Mouse (Mus musculus) left cerebral cortex, postnatal 4 days (tissue): ENCODE data around the gene Edem2. TPM values are rescaled to one million over a fixed set of nuclear protein-coding genes. Genes with fewer than 3 reads are reported as not detected.
"Not testable (repeated sequence)": the region's sequence is repeated elsewhere in the genome, so short reads cannot be mapped to it uniquely, and the experiment has no call there.

Experiments
- DNase-seq: peaks from one replicate; pipeline ENCODE4 v3.0.0-alpha.2; 2022
- intact Hi-C: fragments of 180-260 bp; cut with DNase I; formaldehyde crosslinking; loops from one replicate; pipeline ENCODE4 v1.15.1; 2025
- total RNA-seq, 2 experiments: library from RNA; stranded (reverse); gene quantifications; 2 replicates each; pipeline ENCODE4 v1.2.3; 2021

The Edem2 gene
- total RNA-seq, 2 experiments from 2014 or later, result 27.9 to 28.7 TPM

DNA sequence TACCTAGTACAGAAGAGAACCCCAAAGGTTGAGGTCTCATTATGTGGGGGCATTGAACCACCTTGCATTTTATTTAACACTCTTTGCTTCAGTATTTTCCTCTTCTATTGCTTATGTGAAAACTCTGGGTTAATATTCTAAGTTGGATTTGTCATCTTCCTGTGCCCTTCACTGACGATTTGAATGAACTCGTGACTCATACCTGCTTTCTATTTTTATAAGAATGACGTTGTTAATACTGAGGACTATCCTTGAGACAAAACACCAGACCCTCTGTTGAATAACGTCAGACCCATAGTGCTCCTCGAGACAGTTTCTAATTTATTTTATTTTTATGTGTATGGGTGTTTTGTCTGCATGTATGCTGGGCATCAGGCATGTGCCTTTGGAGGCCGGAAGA is 7.7 kb upstream of the Edem2 start:
- intact Hi-C loops, result no loop called here
- DNase-seq, result no peak

DNA sequence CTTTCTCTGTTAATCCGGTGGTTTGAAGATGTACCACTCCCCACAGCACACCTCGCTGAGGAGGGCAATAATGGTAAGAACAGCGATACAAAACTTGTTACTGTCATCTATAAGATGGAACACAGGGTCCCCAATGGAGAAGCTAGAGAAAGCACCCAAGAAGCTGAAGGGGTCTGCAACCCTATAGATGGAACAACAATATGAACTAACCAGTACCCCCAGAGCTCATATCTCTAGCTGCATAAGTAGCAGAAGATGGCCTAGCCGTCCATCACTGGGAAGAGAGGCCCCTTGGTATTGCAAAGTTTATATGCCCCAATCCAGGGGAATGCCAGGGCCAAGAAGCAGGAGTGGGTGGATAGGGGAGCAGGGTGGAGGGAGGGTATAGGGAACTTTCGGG is 6.5 kb upstream of the Edem2 start, which contains the start of gene Gm17581:
Gm17581 (minus strand) TSS at position 101 of the 400 bp plus-strand sequence.
- intact Hi-C loops, DNase-seq: not testable (repeated sequence)

DNA sequence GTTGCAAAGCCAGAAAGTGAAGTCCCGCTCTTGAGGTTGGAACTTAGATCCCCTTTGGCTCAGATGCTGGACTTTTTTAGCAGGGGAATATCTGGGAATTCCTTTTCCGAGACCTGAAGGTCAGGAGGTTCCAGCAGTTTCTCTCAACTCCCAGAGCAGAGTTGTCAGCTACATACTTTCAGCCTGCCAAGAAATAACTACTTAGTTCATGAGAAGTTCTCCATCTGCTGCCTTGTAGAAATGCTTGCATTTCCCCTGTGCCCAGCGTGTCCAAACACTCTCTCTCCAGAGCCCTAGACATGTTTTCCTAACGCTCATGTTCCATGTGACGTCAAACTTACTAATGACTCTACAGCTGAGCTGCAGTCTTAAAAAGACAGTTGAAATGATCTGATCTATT is 5.8 kb upstream of the Edem2 start:
- DNase-seq, result no peak
- intact Hi-C loops, result no loop called here

DNA sequence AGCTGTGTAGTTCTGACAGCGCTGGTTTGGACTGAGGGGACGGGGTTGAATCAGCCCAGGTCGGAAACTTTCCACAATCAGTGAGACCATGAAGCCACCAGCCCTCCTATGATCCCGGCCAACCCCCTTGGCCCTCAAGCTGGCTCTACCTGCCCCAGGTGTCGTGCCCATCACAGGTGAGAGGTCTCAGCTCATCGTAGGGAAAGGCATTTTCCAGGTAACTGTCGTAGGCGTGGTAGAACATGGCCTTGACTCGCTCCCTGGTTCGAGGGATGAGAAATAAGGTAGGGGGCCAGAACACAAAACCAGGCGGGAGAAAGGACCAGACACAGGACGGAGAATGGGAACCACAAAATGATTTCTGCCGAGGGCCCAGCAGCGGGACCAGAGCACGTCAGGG is 533 bp downstream of the Edem2 start:
- intact Hi-C loops, result no loop called here
- DNase-seq, result no peak

DNA sequence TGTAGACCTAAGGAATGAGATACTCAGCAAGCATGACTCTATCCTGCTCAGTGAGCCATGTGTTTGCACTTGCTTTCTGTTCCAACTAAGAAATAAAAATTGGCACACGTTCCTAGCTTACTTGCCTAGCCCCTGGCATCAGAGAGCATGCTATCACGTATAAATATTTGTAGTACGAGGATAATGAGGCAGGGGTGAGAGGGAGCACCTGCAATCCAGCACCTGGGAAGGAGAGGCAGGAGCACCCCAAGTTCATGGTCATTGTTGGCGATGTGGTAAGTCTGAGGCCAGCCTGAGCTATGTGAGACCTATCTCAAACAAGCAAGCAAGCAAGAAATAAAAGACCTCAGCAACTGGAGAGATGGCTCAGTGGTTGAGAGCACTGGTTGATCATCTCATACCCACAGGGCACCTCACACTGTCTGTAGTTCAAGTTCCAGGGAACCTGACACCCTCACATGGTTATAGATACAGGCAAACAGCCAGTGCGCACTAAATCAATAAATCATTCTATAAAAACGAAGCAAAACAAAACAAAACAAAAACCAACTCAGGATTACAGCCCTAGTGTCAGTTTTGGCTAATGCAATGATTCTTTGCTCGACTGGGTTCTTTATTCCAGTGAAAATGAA is 1.4 kb downstream of the Edem2 start:
- DNase-seq, result no peak
- intact Hi-C loops, result no loop called here

DNA sequence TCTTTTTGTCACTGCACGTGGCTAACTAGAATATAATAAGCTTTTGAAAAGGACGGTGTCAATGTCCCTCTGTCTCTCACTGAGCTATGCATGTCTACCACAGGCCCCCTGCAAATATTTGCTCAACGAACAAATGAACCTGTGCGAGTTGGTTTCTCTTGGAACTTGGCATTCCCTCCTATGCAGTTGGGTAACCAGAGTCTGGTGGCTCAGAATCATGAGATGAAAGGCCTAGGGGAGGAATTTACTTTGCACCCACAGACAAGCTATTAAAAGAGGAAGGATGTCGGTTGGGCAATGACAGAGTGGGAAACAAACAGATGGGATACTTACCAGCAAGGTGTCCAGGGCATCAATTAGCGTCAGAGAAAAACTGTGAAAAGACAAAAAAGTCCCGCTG is 3.0 kb downstream of the Edem2 start:
- intact Hi-C loops, result no loop called here
- DNase-seq, result no peak

DNA sequence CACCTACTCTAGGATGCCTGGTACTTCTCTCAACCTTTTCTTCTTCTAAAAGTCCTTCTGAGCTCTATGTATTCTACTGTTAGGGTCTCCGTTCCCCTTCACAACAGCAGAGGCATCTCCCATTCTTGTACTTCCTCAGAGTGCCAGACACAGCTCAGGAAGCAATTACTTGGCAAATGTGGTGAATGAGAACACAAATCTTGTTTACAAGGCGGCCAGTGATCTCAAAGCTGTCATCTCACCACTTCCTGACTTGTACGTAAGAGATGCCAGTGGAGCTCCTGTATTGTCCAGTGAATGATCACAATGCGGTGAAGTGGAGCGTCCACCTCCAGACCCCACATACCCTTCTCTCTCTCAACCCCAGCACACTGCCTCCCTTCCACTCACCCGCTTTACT is 4.7 kb downstream of the Edem2 start:
- intact Hi-C loops, result no loop called here

DNA sequence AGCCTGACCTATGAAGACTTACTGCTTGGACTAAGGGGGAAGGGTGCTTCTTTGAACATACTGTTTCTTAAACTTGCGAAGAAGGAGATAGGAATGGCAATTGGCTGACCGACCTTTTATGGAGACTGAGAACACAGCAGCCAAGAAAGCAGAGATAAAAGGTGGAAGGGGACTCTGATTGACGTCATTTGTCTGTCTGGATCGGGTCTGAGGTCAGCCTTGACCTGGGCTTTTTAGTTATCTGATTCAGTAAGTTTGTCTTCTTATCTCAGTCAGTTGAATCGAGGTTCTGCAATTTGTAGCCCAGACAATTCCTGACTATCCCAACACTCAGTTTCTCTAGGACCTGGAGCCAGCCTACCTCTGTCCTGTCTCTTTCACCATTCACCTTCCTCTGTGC is 5.2 kb downstream of the Edem2 start:
- intact Hi-C loops, result no loop called here

More for the DNA sequence above, 4.7 kb downstream of the Edem2 start:
- no peak for DNase-seq

DNA sequence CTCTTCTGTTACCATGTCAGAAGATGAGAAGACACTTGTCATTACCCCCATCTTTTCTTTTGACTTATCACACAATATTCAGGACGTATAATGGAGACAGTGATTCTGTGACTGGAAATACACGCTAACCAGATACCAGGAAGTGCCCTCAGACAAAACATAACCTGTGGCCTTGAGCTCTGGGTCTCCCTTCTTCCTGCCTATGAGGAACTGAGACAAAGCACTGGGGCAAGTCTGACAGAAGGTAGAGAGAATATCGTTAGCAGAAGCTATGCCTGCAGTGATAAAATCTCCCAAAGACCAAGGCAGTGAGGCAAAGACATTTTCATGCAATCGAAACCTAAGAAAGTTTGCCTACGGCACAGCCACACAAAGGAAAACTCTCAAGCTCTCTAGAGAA is 8.7 kb downstream of the Edem2 start:
- no peak for DNase-seq
- intact Hi-C loops, result no loop called here

More for the DNA sequence above, 5.2 kb downstream of the Edem2 start:
- DNase-seq, result no peak

DNA sequence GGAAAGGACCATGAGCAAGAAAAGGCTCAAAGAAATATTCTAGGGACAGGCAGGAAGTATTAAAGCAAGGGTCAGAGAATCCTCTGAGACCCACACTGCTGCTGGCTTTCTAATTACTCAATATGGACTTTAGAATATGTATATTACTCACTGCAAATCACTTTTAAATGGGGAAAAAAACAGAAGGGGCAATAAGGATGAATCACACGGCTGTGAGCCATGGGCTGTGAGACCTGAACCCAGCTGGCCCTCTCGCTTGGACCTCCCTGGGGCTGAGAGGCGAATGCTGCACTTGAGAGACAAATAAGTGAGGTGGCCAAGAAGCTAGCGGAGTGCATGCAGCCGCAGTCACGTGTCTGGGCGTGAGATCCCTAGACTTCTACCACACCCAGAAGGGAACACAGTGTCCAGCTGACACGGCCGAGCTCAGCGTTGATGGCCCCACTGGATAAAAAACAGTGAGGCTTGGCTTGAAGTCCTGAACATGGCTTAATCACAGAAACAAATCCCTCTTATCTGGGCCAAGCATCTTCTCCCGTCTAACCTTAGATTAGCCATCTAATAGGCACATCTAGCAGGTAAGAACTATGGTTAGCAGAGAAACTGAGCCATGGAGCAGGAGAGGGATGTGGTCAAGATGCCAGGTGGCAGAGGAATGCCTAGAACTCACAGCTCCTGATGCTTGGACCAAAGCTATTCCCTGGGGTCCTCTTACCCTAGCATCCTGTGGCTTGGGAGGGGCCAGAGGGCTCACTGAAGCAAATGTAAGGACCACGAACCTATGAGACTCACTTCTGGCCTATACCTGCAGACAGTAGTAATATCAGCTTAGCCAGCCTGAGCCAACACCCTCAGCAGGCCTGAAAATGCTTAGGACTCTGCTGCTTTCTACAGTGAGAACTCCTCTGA is 11.9 kb downstream of the Edem2 start:
- intact Hi-C loops, result no loop called here

DNA sequence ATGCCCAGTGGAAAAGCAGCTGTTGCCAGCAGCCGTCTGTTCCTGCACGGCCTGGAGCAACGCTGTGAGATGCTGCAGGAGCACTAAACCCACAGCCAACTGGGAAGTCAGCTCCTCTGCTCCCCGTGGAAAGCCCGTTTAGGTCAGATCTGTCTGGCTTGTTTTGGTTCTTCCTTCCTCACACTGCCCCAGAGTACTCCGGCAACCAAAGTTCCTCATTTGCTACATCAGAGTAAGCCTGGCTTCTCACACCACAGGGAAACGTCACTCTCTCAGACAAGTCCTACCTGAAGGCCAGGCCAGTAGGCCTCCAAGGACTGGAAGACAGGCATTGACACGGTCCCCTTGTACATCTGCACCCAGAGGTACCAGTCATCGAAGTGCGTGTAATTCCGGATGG is 18.7 kb downstream of the Edem2 start:
- no peak for DNase-seq
- intact Hi-C loops, result no loop called here

More for the DNA sequence above, 11.9 kb downstream of the Edem2 start:
- no peak for DNase-seq

DNA sequence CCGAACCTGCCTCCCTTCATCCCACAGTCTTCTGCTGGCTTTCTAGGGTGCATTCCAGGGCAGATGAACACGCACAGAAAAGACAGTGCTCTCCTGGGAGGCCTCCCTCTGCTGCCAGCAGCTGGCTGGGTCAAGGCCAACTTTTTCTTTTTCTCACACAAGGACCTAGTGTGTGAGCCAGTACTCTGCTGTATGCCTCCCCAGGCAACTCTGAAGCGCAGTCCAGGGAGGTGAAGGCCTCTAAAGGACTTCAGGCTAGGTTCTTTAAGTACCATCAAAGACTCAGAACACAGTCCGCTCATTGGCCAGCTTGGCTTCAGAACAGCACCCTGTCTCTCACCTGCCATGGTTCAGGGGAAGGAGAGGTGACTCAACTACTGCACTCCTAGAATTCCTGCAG is 22.0 kb downstream of the Edem2 start:
- peak; percentile 25 for DNase-seq
- intact Hi-C loops, result no loop called here

DNA sequence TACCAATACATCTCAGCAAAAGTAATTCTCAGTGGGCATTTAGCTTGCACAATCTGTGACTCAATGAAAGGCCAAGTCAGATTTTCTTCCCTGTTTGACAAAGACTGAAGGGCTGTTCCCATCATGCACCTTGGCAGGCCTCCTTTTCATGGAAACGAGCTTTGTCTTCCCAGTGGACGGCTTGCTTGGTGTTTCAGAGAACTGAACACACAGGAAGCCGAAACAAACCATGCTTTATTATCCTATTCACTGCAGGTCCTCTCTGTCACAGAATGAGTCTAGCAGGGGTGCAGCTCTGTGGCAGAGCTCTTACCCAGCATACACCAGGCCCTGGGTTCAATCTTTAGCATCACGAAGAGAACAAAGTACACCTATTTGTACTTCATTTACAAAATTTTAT is 25.6 kb downstream of the Edem2 start:
- intact Hi-C loops, result no loop called here
- no peak for DNase-seq

DNA sequence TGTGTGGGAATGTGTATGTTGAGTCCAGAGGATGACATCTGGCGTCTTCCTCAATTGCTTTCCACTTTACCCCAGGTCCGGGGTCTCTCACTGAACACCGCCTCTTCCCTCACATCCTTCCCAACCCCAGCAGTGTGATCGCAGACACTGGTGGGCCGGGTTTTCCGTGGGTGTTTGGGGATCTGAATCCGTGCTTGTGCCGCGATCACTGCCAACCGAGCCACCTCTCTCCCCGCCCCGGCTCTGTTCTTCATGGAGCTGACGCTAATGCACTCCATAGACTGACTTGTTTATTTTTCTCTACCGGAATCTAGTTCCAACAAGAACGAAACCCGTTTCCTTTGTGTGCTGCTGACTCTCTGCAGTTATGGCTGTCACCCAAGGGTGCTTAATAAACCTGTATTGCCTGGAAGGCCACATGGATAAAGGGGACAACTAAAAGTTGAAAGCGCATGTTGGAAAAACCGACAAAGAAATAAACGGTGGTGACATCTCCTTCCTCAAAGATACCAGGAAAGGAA is 27.8 kb downstream of the Edem2 start:
- intact Hi-C loops, result no loop called here
- DNase-seq, result no peak

DNA sequence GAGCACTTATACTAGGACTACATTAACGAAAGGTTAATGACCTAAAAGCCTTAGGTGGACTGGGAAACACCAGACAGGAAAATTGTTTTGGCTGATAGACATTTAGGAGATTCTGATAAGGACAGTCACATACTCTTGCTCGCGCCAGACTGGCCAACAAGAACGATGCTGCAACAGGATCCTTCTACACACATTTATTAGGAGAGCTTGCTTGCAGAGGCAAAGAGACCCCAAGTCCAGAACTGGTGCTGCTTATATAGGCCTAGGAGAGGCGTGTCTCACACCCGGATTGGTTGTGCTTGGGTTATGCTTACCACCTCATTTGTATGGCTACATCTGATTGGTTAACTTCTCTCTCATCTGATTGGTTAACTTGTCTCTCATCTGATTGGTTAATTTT is 30.8 kb downstream of the Edem2 start:
- DNase-seq, intact Hi-C loops: not testable (repeated sequence)

DNA sequence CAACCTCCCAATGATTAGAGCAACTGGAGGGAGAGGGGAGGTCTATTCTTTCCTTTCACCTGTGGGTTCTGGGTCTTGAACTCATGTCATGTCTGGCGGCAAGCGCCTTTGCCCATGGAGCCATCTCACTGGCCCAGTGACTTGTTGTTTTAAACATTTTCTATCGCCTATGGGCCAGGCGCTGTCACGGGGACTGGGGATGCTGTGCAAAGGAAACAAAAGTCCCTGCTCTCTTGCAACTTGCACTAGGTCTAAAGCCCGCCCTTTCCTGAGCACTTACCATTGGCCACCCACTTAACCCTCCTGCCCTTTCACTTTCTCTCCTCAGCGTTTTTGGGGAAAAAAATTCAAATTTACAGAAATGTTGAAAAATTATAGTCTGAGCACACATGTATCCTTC is 32.4 kb downstream of the Edem2 start:
- no peak for DNase-seq
- intact Hi-C loops, result loop anchor here (2.0 kb wide), 1 partner anchor 68 kb away; no protein-coding TSS in a partner anchor

DNA sequence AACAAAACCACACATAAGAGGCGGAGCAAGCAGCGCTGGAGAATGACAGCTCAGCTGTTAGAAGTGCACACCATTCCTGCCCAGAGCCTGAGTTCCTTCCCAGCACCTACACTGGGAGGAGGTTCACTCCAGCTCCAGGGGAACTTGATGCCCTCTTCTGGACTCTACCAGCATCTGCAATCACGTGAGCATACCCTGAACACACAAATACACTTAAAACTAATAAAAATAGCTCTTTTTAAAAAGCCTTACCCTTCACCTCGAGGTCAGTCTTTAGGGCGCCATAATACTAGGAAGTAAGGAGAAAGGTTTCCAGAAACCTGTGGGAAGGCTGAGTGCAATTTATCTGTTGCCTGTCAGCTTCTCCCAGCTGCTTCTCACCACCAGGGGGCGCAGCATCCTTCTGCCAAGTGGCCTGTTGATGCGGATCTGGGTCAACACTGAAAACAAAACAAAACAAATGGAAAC is 33.1 kb downstream of the Edem2 start:
- peak; percentile 93 for DNase-seq
- intact Hi-C loops, result loop anchor here (2.0 kb wide), 1 partner anchor 69 kb away; no protein-coding TSS in a partner anchor

DNA sequence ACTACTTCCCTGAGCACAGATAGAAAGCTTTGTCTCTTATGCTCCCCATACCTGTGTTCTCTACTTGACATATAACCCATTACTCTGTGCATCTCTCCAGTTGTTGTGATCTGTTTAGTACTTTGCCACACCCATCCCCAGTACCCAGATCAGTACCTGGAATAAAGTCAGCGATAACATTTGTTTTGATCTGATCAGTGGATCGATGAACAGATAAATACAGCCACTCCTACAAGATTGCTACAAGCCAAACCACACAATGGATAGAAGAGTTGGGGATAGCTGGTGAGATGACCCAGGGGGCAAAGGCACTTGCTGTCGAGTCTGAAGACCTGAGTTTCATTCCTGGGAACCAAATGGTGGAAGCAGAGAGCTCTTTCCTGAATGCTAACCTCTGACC is 34.0 kb downstream of the Edem2 start:
- no peak for DNase-seq
- intact Hi-C loops, result no loop called here

DNA sequence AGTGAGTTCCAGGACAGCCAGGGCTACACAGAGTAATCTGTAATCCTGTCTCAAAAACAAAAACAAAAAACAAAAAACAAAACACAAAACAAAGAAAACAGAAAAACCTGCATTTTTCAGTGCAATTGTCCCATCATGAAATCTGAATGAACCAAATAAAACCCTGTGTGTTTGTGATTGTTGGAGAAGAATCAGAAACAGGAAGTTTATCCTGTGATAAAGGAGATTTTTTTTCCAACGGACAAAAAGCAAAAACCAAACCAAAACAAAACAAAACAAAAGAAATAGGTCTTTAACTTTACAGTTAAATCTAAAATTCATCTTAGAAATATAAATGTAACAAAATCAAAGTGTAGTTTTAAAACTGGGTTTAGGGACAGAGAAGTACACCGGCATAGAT is 34.7 kb downstream of the Edem2 start:
- intact Hi-C loops, result no loop called here
- DNase-seq, result no peak

DNA sequence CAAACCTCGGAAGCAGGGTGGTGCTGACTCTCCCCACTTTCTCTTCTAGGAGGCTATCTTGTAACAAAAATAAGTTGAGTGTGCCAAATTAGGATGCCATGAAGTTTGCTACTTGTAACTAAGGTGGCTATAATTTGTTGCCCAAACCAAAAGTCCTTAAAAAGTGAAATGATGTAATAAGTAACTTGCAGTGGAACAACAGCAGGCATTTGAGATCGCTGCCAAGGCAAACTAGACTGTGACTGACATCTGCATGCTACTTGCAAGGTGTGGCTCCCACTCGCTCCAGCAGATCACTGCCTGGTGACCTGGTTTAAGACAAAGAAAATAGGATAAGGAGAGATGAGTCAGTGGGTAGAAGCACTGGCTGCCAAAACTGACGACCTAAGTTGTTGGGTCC is 36.1 kb downstream of the Edem2 start:
- intact Hi-C loops, result no loop called here
- DNase-seq, result no peak

DNA sequence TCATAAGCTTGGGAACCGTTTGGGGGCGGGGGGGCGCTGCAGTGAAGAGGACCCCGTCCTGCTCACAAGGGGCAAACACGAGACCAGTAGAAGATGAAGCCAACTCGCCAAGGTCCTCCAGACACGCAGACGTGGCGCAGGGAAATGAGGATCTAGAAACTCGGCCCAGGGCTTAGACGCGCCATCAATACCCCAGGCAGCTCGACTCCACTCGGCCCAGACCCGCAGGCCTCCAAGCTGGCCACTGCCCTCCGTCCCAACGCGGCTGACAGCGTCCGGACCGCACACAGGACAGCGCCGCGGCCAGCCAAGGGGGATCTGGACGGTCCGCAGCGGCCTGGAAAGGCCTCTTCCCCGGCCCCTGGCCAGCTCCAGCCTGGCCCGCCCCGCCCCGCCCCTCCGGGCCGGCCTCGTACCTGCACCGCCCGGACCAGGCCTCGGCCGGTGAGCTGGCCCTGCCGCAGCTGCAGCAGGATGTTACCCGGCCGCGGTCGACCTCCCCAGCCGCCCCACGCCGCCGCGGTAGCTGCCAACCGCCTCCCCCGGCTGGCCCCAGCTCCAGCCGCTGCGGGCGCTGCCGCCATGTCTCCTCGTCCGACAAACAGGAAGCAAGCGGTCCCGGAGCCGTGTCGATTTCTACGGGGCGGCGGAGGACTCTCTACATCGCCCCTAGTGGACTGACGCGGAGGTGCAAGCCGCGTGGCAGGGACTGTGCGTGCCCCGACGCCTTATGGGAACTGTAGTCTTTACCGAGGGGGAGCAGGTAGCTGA is 37.4 kb downstream of the Edem2 start, which contains the start of gene Trpc4ap:
Trpc4ap (minus strand) TSS at position 662 of the 771 bp plus-strand sequence.
- intact Hi-C loops, result no loop called here
- DNase-seq, result peak; percentile 96
